7 mouse cellular contexts compared by ENCODE assay signal in genomic region chr9:103595190-103595837, GRCm38 (mm10).
A peak's percentile ranks its signal among the peaks of the same experiment; 100 is the strongest.
DNase-seq lines count a peak whose midpoint lies in the region; ATAC-seq and TF ChIP-seq lines count a peak whose summit lies in the region.

No protein-coding gene starts in this region.

- 0 out of 2 replicates have a peak overlapping the region, but pooled peaks have one; percentile 10 for H3K4me2 ChIP-seq in hindbrain, embryonic 13.5 days
- no peak overlapping the region for H3K4me2 ChIP-seq in limb, embryonic 14.5 days (replicated peaks; ENCODE audit: low read depth, low read length, severe bottlenecking)

- peak overlapping the region; percentile 70 for H3K27ac ChIP-seq in hindbrain, embryonic 13.5 days
- no peak overlapping the region for H3K27ac ChIP-seq in limb, embryonic 14.5 days (replicated peaks; ENCODE audit: low read depth, low read length)

- H3K4me1 ChIP-seq in hindbrain, embryonic 13.5 days (replicated peaks) = peaks cover 31% of the 10 kb centered on the region
- no peaks in the 10 kb centered on the region for H3K4me1 ChIP-seq in limb, embryonic 14.5 days (ENCODE audit: control insufficient read depth, insufficient read depth, low read length)

- 18% methylated on average over 6 of the region's 6 CpGs for WGBS in hindbrain, embryonic 13.5 days
- 67% methylated on average over 6 of the region's 6 CpGs for WGBS in limb, embryonic 14.5 days

- no peaks in the 10 kb centered on the region for H3K27me3 ChIP-seq in hindbrain, embryonic 13.5 days
- no peaks in the 10 kb centered on the region for H3K27me3 ChIP-seq in limb, embryonic 14.5 days (ENCODE audit: control insufficient read depth, insufficient read depth, low read length)

- no peak for TF ChIP-seq POLR2A in limb, embryonic 14.5 days (IDR thresholded peaks at IDR 0.05; ENCODE audit: borderline replicate concordance, extremely low read depth, insufficient read depth, insufficient read length)

- no peak overlapping the region for H3K4me3 ChIP-seq in hindbrain, embryonic 13.5 days
- H3K4me3 ChIP-seq in limb, embryonic 14.5 days (replicated peaks; ENCODE audit: low read length) = no peak overlapping the region

- H3K9me3 ChIP-seq in hindbrain, embryonic 13.5 days = no peaks in the 10 kb centered on the region
- H3K9me3 ChIP-seq in limb, embryonic 14.5 days (ENCODE audit: control insufficient read depth, low read length) = no peaks in the 10 kb centered on the region

- DNase-seq in WW6 (ENCODE audit: low read depth, low spot score) = peak; percentile 22
- DNase-seq in cerebellum, postnatal 36 days = peak; percentile 47 to 59
- peak; percentile 37 for DNase-seq in limb, embryonic 14.5 days (ENCODE audit: low spot score)
- peak; percentile 62 to 78 for DNase-seq in right cerebral cortex, postnatal 36 days (ENCODE audit: low spot score in 2 of 2)
- DNase-seq in urinary bladder, postnatal 36 days (ENCODE audit: low spot score in 2 of 2) = no peak
- DNase-seq in thymus, postnatal 4 days = no peak

- no peak overlapping the region for H3K9ac ChIP-seq in hindbrain, embryonic 13.5 days
- no peak overlapping the region for H3K9ac ChIP-seq in limb, embryonic 14.5 days (ENCODE audit: low read depth, low read length, severe bottlenecking)

- no peaks in the 10 kb centered on the region for H3K36me3 ChIP-seq in hindbrain, embryonic 13.5 days
- no peaks in the 10 kb centered on the region for H3K36me3 ChIP-seq in limb, embryonic 14.5 days (ENCODE audit: control insufficient read depth, insufficient read depth, low read length)

- ATAC-seq in hindbrain, embryonic 13.5 days (ENCODE audit: low FRiP score) = peak; percentile 93
- ATAC-seq in limb, embryonic 14.5 days (ENCODE audit: low FRiP score, low read depth) = no peak

Comparison
In these comparisons a context has a peak if more than half of its experiments do, and no peak if none do; other contexts are left out.
1. DNase-seq: peak in WW6 (single experiment), cerebellum, postnatal 36 days (2 of 2), limb, embryonic 14.5 days (single experiment) and right cerebral cortex, postnatal 36 days (2 of 2); none in urinary bladder, postnatal 36 days (0 of 2) and thymus, postnatal 4 days (single experiment).